31 mouse cellular contexts compared by ENCODE assay signal in genomic region chr8:71566501-71566900, GRCm38 (mm10). TPM values are rescaled to one million over a fixed set of nuclear protein-coding genes. Genes with fewer than 3 reads are reported as not detected.
DNase-seq lines count a peak whose midpoint lies in the region; ATAC-seq and TF ChIP-seq lines count a peak whose summit lies in the region.
"Had no signal": no experiment of that assay in that cellular context is flagged by ENCODE, and none has a peak within 500 bp of the region (broad histone marks: within the 10 kb centered on the region; RNA-seq: fewer than 3 reads in every experiment).

TSS of gene Nxnl1 (minus strand) at chr8:71566601.

- no peak for ATAC-seq in embryonic facial prominence, embryonic 13.5 days (ENCODE audit: insufficient number of reproducible peaks, insufficient read depth, low FRiP score, low TSS enrichment, low read depth)
- ATAC-seq in hindbrain, postnatal 0 days = no peak
- ATAC-seq in hindbrain, embryonic 14.5 days (ENCODE audit: low FRiP score) = no peak
- ATAC-seq: forebrain, embryonic 13.5 days; inflammation-experienced regulatory T-cells, adult 6 months had no signal

- no peak for DNase-seq in embryonic facial prominence, embryonic 10.5 days (ENCODE audit: low spot score)
- no peak for DNase-seq in hindbrain, postnatal 0 days (ENCODE audit: low spot score)
- DNase-seq in hindbrain, embryonic 14.5 days (ENCODE audit: low spot score) = no peak
- DNase-seq in testis, postnatal 14 days (ENCODE audit: low spot score) = no peak
- no peak for DNase-seq in urinary bladder, postnatal 14 days (ENCODE audit: low spot score)
- DNase-seq: adrenal gland, postnatal 14 days; cerebellum, adult 18-20 months; cerebellum, postnatal 10 days; gastrocnemius, postnatal 25 days; kidney, adult 8-10 months; kidney, postnatal 14 days; lung, embryonic 14.5 days; lung, postnatal 14 days; midbrain, embryonic 14.5 days; spleen, adult 18-20 months; thymus, adult 2 months; thymus, postnatal 4 days had no signal

- peaks cover 6% of the 10 kb centered on the region for H3K9me3 ChIP-seq in embryonic facial prominence, embryonic 13.5 days
- H3K9me3 ChIP-seq in embryonic facial prominence, embryonic 10.5 days = peaks cover 8% of the 10 kb centered on the region
- no peaks in the 10 kb centered on the region for H3K9me3 ChIP-seq in hindbrain, postnatal 0 days (ENCODE audit: low read length)
- no peaks in the 10 kb centered on the region for H3K9me3 ChIP-seq in hindbrain, embryonic 14.5 days (ENCODE audit: control insufficient read depth, low read length)
- H3K9me3 ChIP-seq: forebrain, embryonic 13.5 days; liver, embryonic 15.5 days had no signal

- H3K4me2 ChIP-seq in embryonic facial prominence, embryonic 13.5 days = no peak within 1 kb of the TSS
- no peak within 1 kb of the TSS for H3K4me2 ChIP-seq in hindbrain, postnatal 0 days (ENCODE audit: low read depth, low read length)
- no peak within 1 kb of the TSS for H3K4me2 ChIP-seq in hindbrain, embryonic 14.5 days (replicated peaks)
- H3K4me2 ChIP-seq: forebrain, embryonic 13.5 days; heart, embryonic 13.5 days; hindbrain, embryonic 13.5 days; limb, embryonic 12.5 days; liver, embryonic 15.5 days; lung, embryonic 14.5 days had no signal

- peaks cover 63% of the 10 kb centered on the region for H3K27me3 ChIP-seq in embryonic facial prominence, embryonic 13.5 days
- H3K27me3 ChIP-seq in embryonic facial prominence, embryonic 10.5 days (replicated peaks; ENCODE audit: low read depth, poor library complexity, severe bottlenecking) = peaks cover 76% of the 10 kb centered on the region
- H3K27me3 ChIP-seq in hindbrain, postnatal 0 days (ENCODE audit: insufficient read depth, low read length) = peaks cover 9% of the 10 kb centered on the region; the same call in 1 of the 2 replicates
- H3K27me3 ChIP-seq in hindbrain, embryonic 14.5 days (ENCODE audit: control insufficient read depth, insufficient read depth, low read length) = peaks cover 34% of the 10 kb centered on the region
- H3K27me3 ChIP-seq in testis, adult 2 months (ENCODE audit: control insufficient read depth, insufficient read depth, low read length) = no peaks in the 10 kb centered on the region

- H3K27ac ChIP-seq in embryonic facial prominence, embryonic 13.5 days = no peak within 1 kb of the TSS
- H3K27ac ChIP-seq in embryonic facial prominence, embryonic 10.5 days (replicated peaks) = no peak within 1 kb of the TSS
- peak within 1 kb of the TSS; percentile 91; the same call in 1 of the 2 replicates for H3K27ac ChIP-seq in hindbrain, postnatal 0 days
- no peak within 1 kb of the TSS for H3K27ac ChIP-seq in hindbrain, embryonic 14.5 days
- H3K27ac ChIP-seq in testis, adult 2 months (ENCODE audit: control insufficient read depth, insufficient read depth, low read depth, low read length) = peak within 1 kb of the TSS; percentile 80
- H3K27ac ChIP-seq: heart, embryonic 13.5 days; hindbrain, embryonic 13.5 days; limb, embryonic 12.5 days; liver, embryonic 15.5 days had no signal

- no peak for TF ChIP-seq CTCF in hindbrain, postnatal 0 days (IDR thresholded peaks at IDR 0.05; ENCODE audit: low read depth)
- no peak for TF ChIP-seq CTCF in testis, adult 2 months (IDR thresholded peaks at IDR 0.05; ENCODE audit: control insufficient read depth, insufficient read depth, insufficient replicate concordance, low read depth, low read length)

- no peaks in the 10 kb centered on the region for H3K36me3 ChIP-seq in embryonic facial prominence, embryonic 13.5 days
- H3K36me3 ChIP-seq in embryonic facial prominence, embryonic 10.5 days (replicated peaks) = no peaks in the 10 kb centered on the region
- no peaks in the 10 kb centered on the region for H3K36me3 ChIP-seq in hindbrain, postnatal 0 days (ENCODE audit: insufficient read depth, low read length)
- H3K36me3 ChIP-seq in hindbrain, embryonic 14.5 days (replicated peaks; ENCODE audit: control insufficient read depth, insufficient read depth) = no peaks in the 10 kb centered on the region
- H3K36me3 ChIP-seq in testis, adult 2 months (ENCODE audit: control insufficient read depth, insufficient read depth, low read length) = no peaks in the 10 kb centered on the region
- H3K36me3 ChIP-seq: heart, embryonic 13.5 days; hindbrain, embryonic 13.5 days; limb, embryonic 12.5 days; liver, embryonic 15.5 days had no signal

- no peak within 1 kb of the TSS for H3K4me3 ChIP-seq in embryonic facial prominence, embryonic 13.5 days
- H3K4me3 ChIP-seq in embryonic facial prominence, embryonic 10.5 days = no peak within 1 kb of the TSS
- H3K4me3 ChIP-seq in hindbrain, postnatal 0 days (ENCODE audit: low read length) = no peak within 1 kb of the TSS
- H3K4me3 ChIP-seq in hindbrain, embryonic 14.5 days (replicated peaks; ENCODE audit: low read length) = no peak within 1 kb of the TSS
- no peak within 1 kb of the TSS for H3K4me3 ChIP-seq in testis, adult 2 months (ENCODE audit: control insufficient read depth, low read depth, low read length)
- H3K4me3 ChIP-seq: forebrain, embryonic 13.5 days; heart, embryonic 13.5 days; hindbrain, embryonic 13.5 days; left cerebral cortex, adult 2 months; limb, embryonic 12.5 days; liver, embryonic 15.5 days had no signal

- peaks cover 28% of the 10 kb centered on the region for H3K4me1 ChIP-seq in embryonic facial prominence, embryonic 13.5 days
- peaks cover 39% of the 10 kb centered on the region for H3K4me1 ChIP-seq in embryonic facial prominence, embryonic 10.5 days
- peaks cover 6% of the 10 kb centered on the region for H3K4me1 ChIP-seq in hindbrain, postnatal 0 days (ENCODE audit: insufficient read depth, low read length)
- peaks cover 12% of the 10 kb centered on the region for H3K4me1 ChIP-seq in hindbrain, embryonic 14.5 days (replicated peaks; ENCODE audit: control insufficient read depth, insufficient read depth, low read length)
- peaks cover 35% of the 10 kb centered on the region for H3K4me1 ChIP-seq in testis, adult 2 months (ENCODE audit: control insufficient read depth, insufficient read depth, low read length)

- 0 out of 2 replicates have a peak within 1 kb of the TSS, but pooled peaks have one; percentile 21 for H3K9ac ChIP-seq in embryonic facial prominence, embryonic 13.5 days
- H3K9ac ChIP-seq in hindbrain, postnatal 0 days (replicated peaks; ENCODE audit: low read length) = no peak within 1 kb of the TSS
- no peak within 1 kb of the TSS for H3K9ac ChIP-seq in hindbrain, embryonic 14.5 days
- H3K9ac ChIP-seq: forebrain, embryonic 13.5 days; heart, embryonic 13.5 days; hindbrain, embryonic 13.5 days; limb, embryonic 12.5 days; liver, embryonic 15.5 days; lung, embryonic 14.5 days had no signal

- no peak for TF ChIP-seq POLR2A in testis, adult 2 months (IDR thresholded peaks at IDR 0.05; ENCODE audit: control insufficient read depth, low read depth, low read length)

- 42% methylated on average over 3 of the region's 3 CpGs for WGBS in embryonic facial prominence, embryonic 13.5 days
- WGBS in embryonic facial prominence, embryonic 10.5 days = 57% methylated on average over 3 of the region's 3 CpGs
- 76% methylated on average over 3 of the region's 3 CpGs for WGBS in hindbrain, postnatal 0 days
- WGBS in hindbrain, embryonic 14.5 days = 56% methylated on average over 3 of the region's 3 CpGs

RNA-seq across cellular contexts. Expression of gene Nxnl1, which starts in this region (rescaled TPM):
- not detected in 2 replicates for polyA plus RNA-seq in embryonic facial prominence, embryonic 13.5 days (2015; fragmentation: Nextera tagmentation; extraction: Ambion mirVana)
- 0.15 TPM in 1 of 2 replicates, not detected in the other for polyA plus RNA-seq in embryonic facial prominence, embryonic 10.5 days (2016; fragmentation: Nextera tagmentation; extraction: Ambion mirVana)
- not detected in 2 replicates for total RNA-seq in hindbrain, postnatal 0 days (2014; rRNA removed)
- polyA plus RNA-seq in hindbrain, postnatal 0 days (2015; fragmentation: Nextera tagmentation; extraction: Ambion mirVana) = 0.20 TPM in 1 of 2 replicates, not detected in the other
- polyA plus RNA-seq in hindbrain, embryonic 14.5 days (2014; fragmentation: Nextera tagmentation; extraction: Ambion mirVana) = 0.13 TPM in 1 of 2 replicates, not detected in the other
- polyA plus RNA-seq in testis, adult 2 months (2012; rRNA removed) = 0.29 and 0.47 TPM in 2 replicates
- total RNA-seq: common myeloid progenitor, adult 5-6 weeks; layer of hippocampus, postnatal 10 days; liver, adult 2 months; monocyte, adult 5-6 weeks had no signal
- polyA plus RNA-seq: forebrain, embryonic 13.5 days; heart, embryonic 13.5 days; hindbrain, embryonic 13.5 days; limb, embryonic 12.5 days; liver, adult 2 months; liver, embryonic 15.5 days; midbrain, embryonic 14.5 days; neural tube, embryonic 14.5 days had no signal

Comparison
In these comparisons a context has a peak if more than half of its experiments do, and no peak if none do; other contexts are left out.
1. H3K27ac ChIP-seq: peak in hindbrain, postnatal 0 days (single experiment) and testis, adult 2 months (single experiment); none in embryonic facial prominence, embryonic 13.5 days (single experiment), embryonic facial prominence, embryonic 10.5 days (single experiment) and hindbrain, embryonic 14.5 days (single experiment).